In the genomic region with DNA sequence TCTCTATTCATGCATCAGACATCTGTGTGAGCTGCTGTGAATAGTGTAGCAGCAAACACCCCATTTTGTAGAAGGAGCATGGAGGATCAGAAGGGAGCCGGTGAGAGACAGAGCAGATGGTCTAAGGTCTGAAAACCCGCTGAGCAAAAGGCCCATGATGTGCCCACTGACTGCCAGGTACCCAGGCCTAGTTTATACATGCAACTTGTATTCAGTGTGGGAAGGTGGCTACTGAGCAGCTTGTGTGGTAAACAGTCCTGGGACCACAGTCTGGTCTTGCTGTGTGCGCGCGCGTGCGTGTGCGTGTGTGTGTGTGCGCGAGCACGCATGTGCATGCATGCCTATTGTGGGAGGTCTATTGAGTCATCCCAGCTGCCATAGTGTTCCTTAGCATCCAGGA, we compare ENCODE assay signal across 10 mouse cellular contexts. TPM values are rescaled to one million over a fixed set of nuclear protein-coding genes. Genes with fewer than 3 reads are reported as not detected.
DNase-seq lines count a peak whose midpoint lies in the region; ATAC-seq and TF ChIP-seq lines count a peak whose summit lies in the region.
"Had no signal": no experiment of that assay in that cellular context is flagged by ENCODE, and none has a peak within 500 bp of the region (broad histone marks: within the 10 kb centered on the region; RNA-seq: fewer than 3 reads in every experiment).

No protein-coding gene starts in this region.

- 96% methylated on average over 11 of the region's 11 CpGs for WGBS in liver, adult 2 months
- WGBS in liver, embryonic 12.5 days (ENCODE audit: insufficient replicate concordance), result 85% methylated on average over 11 of the region's 11 CpGs
- WGBS in forebrain, embryonic 15.5 days, result 73% methylated on average over 11 of the region's 11 CpGs
- WGBS in liver, postnatal 0 days (ENCODE audit: insufficient replicate concordance), result 92% methylated on average over 11 of the region's 11 CpGs

- H3K27ac ChIP-seq in liver, adult 2 months (replicated peaks; ENCODE audit: insufficient read depth, low read depth, low read length), result peak overlapping the region; percentile 69
- H3K27ac ChIP-seq in liver, embryonic 12.5 days, result no peak overlapping the region
- H3K27ac ChIP-seq in forebrain, embryonic 15.5 days (replicated peaks), result peak overlapping the region; percentile 89
- H3K27ac ChIP-seq in liver, postnatal 0 days (ENCODE audit: low read depth), result peak overlapping the region; percentile 84
- H3K27ac ChIP-seq: kidney, embryonic 15.5 days had no signal

- no peak for TF ChIP-seq POLR2A in liver, adult 2 months (IDR thresholded peaks at IDR 0.05; ENCODE audit: extremely low read depth, insufficient read depth, low read length)

- no peak overlapping the region for H3K4me3 ChIP-seq in liver, adult 2 months (ENCODE audit: insufficient read depth, low read depth, low read length)
- H3K4me3 ChIP-seq in liver, embryonic 12.5 days, result no peak overlapping the region
- no peak overlapping the region for H3K4me3 ChIP-seq in forebrain, embryonic 15.5 days
- no peak overlapping the region for H3K4me3 ChIP-seq in liver, postnatal 0 days (ENCODE audit: low read depth, low read length)
- H3K4me3 ChIP-seq: heart, embryonic 12.5 days; kidney, embryonic 15.5 days had no signal

- no peak for TF ChIP-seq CTCF in liver, adult 2 months (IDR thresholded peaks at IDR 0.05; ENCODE audit: low read depth, low read length)
- TF ChIP-seq CTCF in liver, postnatal 0 days (IDR thresholded peaks at IDR 0.05; ENCODE audit: low read depth), result no peak

- peaks cover 2% of the 10 kb centered on the region; the same call in 1 of the 2 replicates for H3K79me2 ChIP-seq in liver, adult 2 months (ENCODE audit: control insufficient read depth, insufficient read depth, low read length)

- no peak overlapping the region for H3K9ac ChIP-seq in liver, adult 2 months (ENCODE audit: low read depth, low read length)
- no peak overlapping the region for H3K9ac ChIP-seq in liver, embryonic 12.5 days
- H3K9ac ChIP-seq in forebrain, embryonic 15.5 days (replicated peaks), result no peak overlapping the region
- no peak overlapping the region for H3K9ac ChIP-seq in liver, postnatal 0 days (replicated peaks)
- H3K9ac ChIP-seq: kidney, embryonic 15.5 days had no signal

- H3K9me3 ChIP-seq in liver, embryonic 12.5 days (replicated peaks), result no peaks in the 10 kb centered on the region
- no peaks in the 10 kb centered on the region for H3K9me3 ChIP-seq in forebrain, embryonic 15.5 days
- no peaks in the 10 kb centered on the region for H3K9me3 ChIP-seq in liver, postnatal 0 days (ENCODE audit: low read length)
- H3K9me3 ChIP-seq: kidney, embryonic 15.5 days had no signal

- no peak for DNase-seq in liver, adult 2 months (ENCODE audit: extremely low read depth, low read depth, low spot score)
- DNase-seq in brain, adult 2 months (ENCODE audit: low read depth, low spot score), result peak; percentile 30
- no peak for DNase-seq in liver, postnatal 0 days
- DNase-seq in adrenal gland, postnatal 25 days, result no peak
- DNase-seq in kidney, postnatal 25 days, result no peak
- DNase-seq: thymus, postnatal 14 days had no signal

- H3K27me3 ChIP-seq in liver, adult 2 months (ENCODE audit: control insufficient read depth, insufficient read depth, low read length), result no peaks in the 10 kb centered on the region
- H3K27me3 ChIP-seq in liver, embryonic 12.5 days (replicated peaks), result no peaks in the 10 kb centered on the region
- no peaks in the 10 kb centered on the region for H3K27me3 ChIP-seq in forebrain, embryonic 15.5 days
- H3K27me3 ChIP-seq in liver, postnatal 0 days (ENCODE audit: insufficient read depth, low read length), result no peaks in the 10 kb centered on the region
- H3K27me3 ChIP-seq: heart, embryonic 12.5 days; kidney, embryonic 15.5 days had no signal

- H3K4me2 ChIP-seq in liver, embryonic 12.5 days, result no peak overlapping the region
- no peak overlapping the region for H3K4me2 ChIP-seq in forebrain, embryonic 15.5 days (replicated peaks)
- H3K4me2 ChIP-seq in liver, postnatal 0 days (ENCODE audit: low read depth, low read length), result no peak overlapping the region
- H3K4me2 ChIP-seq: kidney, embryonic 15.5 days had no signal

- H3K4me1 ChIP-seq in liver, adult 2 months (ENCODE audit: control insufficient read depth, insufficient read depth, low read length), result peaks cover 26% of the 10 kb centered on the region
- peaks cover 7% of the 10 kb centered on the region; the same call in 1 of the 2 replicates for H3K4me1 ChIP-seq in liver, embryonic 12.5 days
- peaks cover 21% of the 10 kb centered on the region for H3K4me1 ChIP-seq in forebrain, embryonic 15.5 days
- peaks cover 18% of the 10 kb centered on the region for H3K4me1 ChIP-seq in liver, postnatal 0 days (ENCODE audit: insufficient read depth)

- H3K36me3 ChIP-seq in liver, adult 2 months (ENCODE audit: control insufficient read depth, insufficient read depth, low read length), result no peaks in the 10 kb centered on the region
- no peaks in the 10 kb centered on the region for H3K36me3 ChIP-seq in liver, embryonic 12.5 days
- no peaks in the 10 kb centered on the region for H3K36me3 ChIP-seq in forebrain, embryonic 15.5 days
- H3K36me3 ChIP-seq in liver, postnatal 0 days (replicated peaks; ENCODE audit: insufficient read depth, low read length), result no peaks in the 10 kb centered on the region
- H3K36me3 ChIP-seq: heart, embryonic 12.5 days; kidney, embryonic 15.5 days had no signal

- ATAC-seq in liver, embryonic 12.5 days, result no peak
- peak; percentile 64 for ATAC-seq in forebrain, embryonic 15.5 days (replicated peaks)
- no peak for ATAC-seq in liver, postnatal 0 days

- TF ChIP-seq EP300 in liver, postnatal 0 days (IDR thresholded peaks at IDR 0.05; ENCODE audit: low read depth), result no peak

RNA-seq across cellular contexts. Expression of a gene that starts 35.8 kb away (rescaled TPM):
- 4.1 and 6.4 TPM in 2 replicates for total RNA-seq in liver, adult 2 months (2014; rRNA removed)
- 4.5 and 6.6 TPM in 2 replicates for polyA plus RNA-seq in liver, adult 2 months (2012; rRNA removed)
- polyA plus RNA-seq in liver, embryonic 12.5 days (2016; fragmentation: Nextera tagmentation; extraction: Ambion mirVana), result 0.31 and 0.48 TPM in 2 replicates
- polyA plus RNA-seq in forebrain, embryonic 15.5 days (2015; fragmentation: Nextera tagmentation; extraction: Ambion mirVana), result 7.6 and 7.9 TPM in 2 replicates
- polyA plus RNA-seq in liver, postnatal 0 days (2015; fragmentation: Nextera tagmentation; extraction: Ambion mirVana), result 0.58 and 0.92 TPM in 2 replicates
- total RNA-seq in adrenal gland, postnatal 25 days (2021), result 4.9 and 11.8 TPM in 2 replicates
